Mouse (Mus musculus): Measurements from ENCODE around the gene Lmx1a. TPM values are rescaled to one million over a fixed set of nuclear protein-coding genes. Genes with fewer than 3 reads are reported as not detected.
A peak's percentile ranks its signal among the peaks of the same experiment; 100 is the strongest.

Gene Lmx1a
- polyA plus RNA-seq, 1 experiment from 2014 or later: 19.5 TPM

GRCm38 (mm10) chr1:167688001-167688346 lies 1.1 kb upstream of the Lmx1a start:
- H3K27me3 ChIP-seq: peaks cover 71% of the 10 kb centered on the region
- peak overlapping the region; percentile 70; the same call in 1 of the 2 replicates for H3K27ac ChIP-seq (replicated peaks)
- H3K4me1 ChIP-seq: peaks cover 26% of the 10 kb centered on the region
- under 1% methylated on average over 8 of the region's 8 CpGs for WGBS
- H3K9me3 ChIP-seq: peaks cover 5% of the 10 kb centered on the region; the same call in 1 of the 2 replicates
- no peak for ATAC-seq (ENCODE audit: low FRiP score, low read depth)
- H3K36me3 ChIP-seq: no peaks in the 10 kb centered on the region
- H3K9ac ChIP-seq (replicated peaks): peak overlapping the region; percentile 64; the same call in 1 of the 2 replicates
- peak overlapping the region; percentile 72 for H3K4me2 ChIP-seq (replicated peaks)
- H3K4me3 ChIP-seq: peak overlapping the region; percentile 52

DNA sequence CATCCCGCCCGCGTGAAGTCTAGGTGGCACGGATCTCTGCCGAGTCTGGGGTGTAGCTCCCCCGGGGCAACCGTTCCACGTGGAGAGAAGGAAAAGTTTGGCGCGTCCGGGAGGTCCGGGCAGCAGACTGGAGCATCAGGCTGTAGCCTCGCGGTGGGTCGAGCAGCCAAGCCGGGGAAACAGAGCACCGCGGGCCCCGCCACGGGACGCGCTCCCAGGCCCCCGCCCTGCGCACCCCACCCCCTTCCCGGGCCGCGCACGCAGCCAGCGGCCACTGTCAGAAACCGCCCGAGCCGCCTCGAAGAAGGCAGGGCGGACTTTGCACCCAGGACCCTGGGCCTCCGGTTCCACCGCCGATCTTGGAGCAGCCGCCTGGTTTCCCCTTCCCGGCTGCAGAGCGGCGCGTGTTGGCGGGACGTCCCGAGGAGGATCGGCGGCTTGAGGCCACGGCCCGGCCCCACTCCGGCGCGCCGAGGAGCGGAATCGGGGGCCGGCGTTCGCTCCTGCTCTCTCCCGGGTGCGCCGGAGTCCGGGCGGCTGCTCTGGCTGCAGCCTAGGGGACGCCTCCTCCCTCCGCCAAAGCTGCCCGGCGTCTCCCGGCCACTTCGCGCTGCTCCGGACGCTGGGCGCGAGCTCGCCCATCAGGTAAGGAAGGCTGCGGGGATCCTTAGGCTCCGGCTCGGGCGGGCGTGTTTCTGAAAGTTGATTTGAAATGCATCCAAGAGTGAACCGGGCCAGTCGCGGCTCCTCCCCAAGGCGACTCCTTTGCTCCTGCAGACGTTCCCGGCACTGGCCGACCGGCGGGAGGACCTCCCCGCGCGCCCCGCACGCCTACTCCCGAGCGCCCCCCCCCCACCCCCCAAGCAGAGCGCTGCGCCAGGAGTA lies 448 bp upstream of the Lmx1a start:
- H3K4me2 ChIP-seq (replicated peaks): peak overlapping the region; percentile 72
- H3K4me1 ChIP-seq: peaks cover 26% of the 10 kb centered on the region
- peaks cover 5% of the 10 kb centered on the region; the same call in 1 of the 2 replicates for H3K9me3 ChIP-seq
- peak overlapping the region; percentile 70 for H3K27ac ChIP-seq (replicated peaks)
- WGBS: under 1% methylated on average over 82 of the region's 98 CpGs
- H3K9ac ChIP-seq (replicated peaks): peak overlapping the region; percentile 64
- peak; percentile 67 for ATAC-seq (ENCODE audit: low FRiP score, low read depth)
- peak overlapping the region; percentile 52 for H3K4me3 ChIP-seq
- H3K36me3 ChIP-seq: no peaks in the 10 kb centered on the region
- H3K27me3 ChIP-seq: peaks cover 76% of the 10 kb centered on the region

- Histone ChIP-seq H3K36me3 (no peaks in the 10 kb centered on the region), H3K27me3 (peaks cover 83% of the 10 kb centered on the region), H3K9ac (replicated peaks) (peak overlapping the region; percentile 64; the same call in 1 of the 2 replicates), H3K4me1 (peaks cover 26% of the 10 kb centered on the region), H3K27ac (replicated peaks) (peak overlapping the region; percentile 70), H3K4me2 (replicated peaks) (peak overlapping the region; percentile 72), H3K9me3 (peaks cover 3% of the 10 kb centered on the region; the same call in 1 of the 2 replicates), H3K4me3 (peak overlapping the region; percentile 52)
- peak; percentile 50 for ATAC-seq (ENCODE audit: low FRiP score, low read depth)
- under 1% methylated on average over 36 of the region's 36 CpGs for WGBS
These were observed 463 bp downstream of the Lmx1a start for GRCm38 (mm10) chr1:167689262-167690137.

DNA sequence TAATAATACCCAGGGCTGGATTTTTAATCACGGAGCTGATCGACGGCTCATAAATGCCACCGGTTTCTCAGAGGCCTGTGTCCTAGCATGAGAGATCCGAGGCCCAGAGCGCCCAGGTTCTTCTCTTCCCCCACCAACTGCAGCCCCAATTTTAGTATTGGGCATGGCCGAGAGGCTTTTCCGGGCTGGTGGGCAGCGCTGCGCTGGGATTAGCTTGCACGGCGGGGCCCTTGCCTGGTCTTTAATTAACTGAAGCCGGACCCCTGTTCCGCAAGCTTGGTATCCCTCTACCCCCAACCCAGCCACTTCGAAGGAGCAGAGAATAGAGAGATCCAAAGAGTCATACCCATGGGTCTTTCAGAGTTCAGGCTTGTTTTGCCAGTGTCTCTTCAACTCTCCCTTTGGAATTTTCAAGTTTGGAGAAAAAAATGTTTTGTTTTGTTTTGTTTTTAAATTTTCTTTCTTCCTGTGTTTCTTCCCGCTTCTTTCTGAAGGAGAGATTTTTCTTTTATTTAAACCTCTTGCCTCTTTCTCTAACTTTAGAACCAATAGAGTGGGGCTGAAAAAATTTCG lies 1.2 kb downstream of the Lmx1a start:
- peaks cover 26% of the 10 kb centered on the region for H3K4me1 ChIP-seq
- H3K36me3 ChIP-seq: no peaks in the 10 kb centered on the region
- 0 out of 2 replicates have a peak overlapping the region, but pooled peaks have one; percentile 34 for H3K9ac ChIP-seq (replicated peaks)
- H3K9me3 ChIP-seq: no peaks in the 10 kb centered on the region
- H3K4me3 ChIP-seq: peak overlapping the region; percentile 52
- H3K27ac ChIP-seq (replicated peaks): 0 out of 2 replicates have a peak overlapping the region, but pooled peaks have one; percentile 70
- H3K27me3 ChIP-seq: peaks cover 91% of the 10 kb centered on the region
- no peak for ATAC-seq (ENCODE audit: low FRiP score, low read depth)
- no peak overlapping the region for H3K4me2 ChIP-seq (replicated peaks)
- WGBS: under 1% methylated on average over 17 of the region's 17 CpGs

DNA sequence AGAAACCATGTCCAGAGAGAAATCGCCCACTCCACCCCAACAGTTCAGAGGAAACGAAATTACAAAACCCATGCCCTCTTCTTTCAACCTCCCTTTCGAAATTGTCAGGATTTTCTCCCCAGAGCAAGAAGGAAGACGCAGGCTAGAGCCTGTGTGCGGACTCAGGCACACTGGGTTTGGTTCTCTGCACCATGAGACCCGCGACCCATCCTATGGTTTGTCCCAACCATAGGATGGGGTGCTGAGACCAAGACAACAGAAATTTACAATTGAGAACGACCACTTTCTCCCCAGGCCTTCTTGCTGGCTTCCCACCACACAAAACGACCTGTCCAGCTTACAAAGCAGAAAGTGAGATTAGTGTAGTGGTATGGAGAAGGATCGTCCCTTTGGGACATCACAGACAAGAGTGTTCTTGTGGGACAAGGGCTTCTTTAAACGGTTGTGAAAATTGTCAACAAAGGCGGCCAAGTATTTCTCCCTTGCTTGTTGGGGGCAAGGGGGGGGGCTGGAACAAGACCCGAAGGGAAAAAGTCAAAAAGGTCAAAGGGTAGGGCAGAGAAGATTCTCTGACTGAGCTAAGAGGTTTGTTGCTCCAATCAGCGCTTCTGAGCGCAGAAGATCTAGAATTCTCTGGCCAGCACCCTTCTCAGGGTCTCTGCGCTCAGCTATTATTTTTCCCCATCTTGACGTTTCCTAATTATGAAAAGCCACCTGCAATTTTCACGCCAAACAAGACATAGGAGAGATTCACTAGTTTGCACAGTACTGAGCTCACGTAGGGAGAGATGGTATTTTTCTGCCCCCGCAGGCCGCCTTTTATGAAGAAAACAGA lies 1.9 kb downstream of the Lmx1a start:
- no peak overlapping the region for H3K4me2 ChIP-seq (replicated peaks)
- no peak for ATAC-seq (ENCODE audit: low FRiP score, low read depth)
- no peaks in the 10 kb centered on the region for H3K36me3 ChIP-seq
- no peak overlapping the region; the same call in 1 of the 2 replicates for H3K9ac ChIP-seq (replicated peaks)
- H3K4me3 ChIP-seq: peak overlapping the region; percentile 52
- H3K9me3 ChIP-seq: no peaks in the 10 kb centered on the region
- H3K27ac ChIP-seq (replicated peaks): peak overlapping the region; percentile 39; the same call in 1 of the 2 replicates
- WGBS: 2% methylated on average over 21 of the region's 21 CpGs
- H3K4me1 ChIP-seq: peaks cover 26% of the 10 kb centered on the region
- peaks cover 94% of the 10 kb centered on the region for H3K27me3 ChIP-seq

DNA sequence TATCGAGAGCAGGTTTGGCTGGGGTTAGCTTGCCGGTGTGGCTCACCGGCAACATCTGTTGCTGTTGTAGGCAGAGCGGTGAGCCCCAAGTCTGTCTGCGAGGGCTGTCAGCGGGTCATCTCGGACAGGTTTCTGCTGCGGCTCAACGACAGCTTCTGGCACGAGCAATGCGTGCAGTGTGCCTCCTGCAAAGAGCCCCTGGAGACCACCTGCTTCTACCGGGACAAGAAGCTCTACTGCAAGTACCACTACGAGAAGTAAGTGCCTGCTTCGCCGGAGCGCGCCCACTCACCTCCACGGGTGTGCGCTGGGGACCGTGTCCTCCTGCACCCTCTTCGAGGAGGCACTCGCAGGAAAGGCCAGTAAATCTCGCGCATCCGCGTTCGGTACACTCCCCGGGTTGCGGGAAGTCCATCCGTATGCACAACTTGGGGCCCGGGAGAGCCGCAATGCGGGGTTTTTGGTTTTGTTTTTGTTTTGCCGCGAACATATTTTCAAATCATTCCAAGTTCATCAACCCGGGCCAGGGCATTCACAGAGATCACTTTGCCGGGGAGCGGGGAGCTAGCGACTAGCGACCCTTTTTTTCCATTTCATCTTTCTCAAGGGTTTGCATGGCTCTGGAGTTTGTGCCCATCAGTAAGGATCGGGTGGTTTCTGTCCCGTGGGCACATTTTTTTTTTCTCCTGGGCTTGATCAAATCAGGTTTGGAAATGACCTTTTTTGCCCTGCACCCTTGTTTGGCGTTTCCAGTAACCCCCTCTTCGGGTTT lies 3.1 kb downstream of the Lmx1a start:
- no peak for ATAC-seq (ENCODE audit: low FRiP score, low read depth)
- peak overlapping the region; percentile 52 for H3K4me3 ChIP-seq
- peak overlapping the region; percentile 67 for H3K27ac ChIP-seq (replicated peaks)
- H3K9ac ChIP-seq (replicated peaks): peak overlapping the region; percentile 49
- peaks cover 26% of the 10 kb centered on the region for H3K4me1 ChIP-seq
- WGBS: under 1% methylated on average over 44 of the region's 44 CpGs
- no peaks in the 10 kb centered on the region for H3K9me3 ChIP-seq
- peaks cover 94% of the 10 kb centered on the region for H3K27me3 ChIP-seq
- no peaks in the 10 kb centered on the region for H3K36me3 ChIP-seq
- H3K4me2 ChIP-seq (replicated peaks): peak overlapping the region; percentile 31

GRCm38 (mm10) chr1:167692683-167693045 lies 3.6 kb downstream of the Lmx1a start:
- H3K27me3 ChIP-seq: peaks cover 90% of the 10 kb centered on the region
- no peak for ATAC-seq (ENCODE audit: low FRiP score, low read depth)
- peak overlapping the region; percentile 52 for H3K4me3 ChIP-seq
- H3K4me2 ChIP-seq (replicated peaks): peak overlapping the region; percentile 31
- peaks cover 26% of the 10 kb centered on the region for H3K4me1 ChIP-seq
- no peaks in the 10 kb centered on the region for H3K36me3 ChIP-seq
- H3K9ac ChIP-seq (replicated peaks): 0 out of 2 replicates have a peak overlapping the region, but pooled peaks have one; percentile 49
- WGBS: under 1% methylated on average over 7 of the region's 7 CpGs
- H3K27ac ChIP-seq (replicated peaks): peak overlapping the region; percentile 67
- no peaks in the 10 kb centered on the region for H3K9me3 ChIP-seq

GRCm38 (mm10) chr1:167693499-167694240 lies 4.6 kb downstream of the Lmx1a start:
- ATAC-seq (ENCODE audit: low FRiP score, low read depth): no peak
- peak overlapping the region; percentile 31 for H3K4me2 ChIP-seq (replicated peaks)
- H3K9me3 ChIP-seq: no peaks in the 10 kb centered on the region
- peaks cover 20% of the 10 kb centered on the region for H3K4me1 ChIP-seq
- H3K36me3 ChIP-seq: no peaks in the 10 kb centered on the region
- WGBS: 1% methylated on average over 9 of the region's 9 CpGs
- peaks cover 90% of the 10 kb centered on the region for H3K27me3 ChIP-seq
- H3K4me3 ChIP-seq: 0 out of 2 replicates have a peak overlapping the region, but pooled peaks have one; percentile 9
- H3K27ac ChIP-seq (replicated peaks): peak overlapping the region; percentile 67
- H3K9ac ChIP-seq (replicated peaks): no peak overlapping the region

DNA sequence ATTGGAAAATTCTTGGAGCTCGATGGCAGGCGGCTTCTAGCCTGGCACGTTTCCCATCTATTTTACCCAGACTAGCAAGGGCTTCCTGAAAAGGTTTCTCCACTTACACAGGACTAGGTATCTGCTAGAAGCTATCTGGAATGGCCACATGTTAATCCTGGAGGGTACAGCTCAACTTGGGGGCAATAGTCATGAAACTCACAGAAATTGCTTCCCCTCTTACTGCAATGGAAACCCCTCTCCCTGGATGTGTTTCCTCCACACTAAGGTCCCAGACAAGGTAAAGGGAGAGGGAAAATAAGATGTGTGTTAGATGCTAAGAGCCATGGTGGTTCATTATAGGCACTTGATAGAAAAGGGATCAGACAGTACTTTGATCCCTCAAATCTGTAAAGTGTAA lies 5.7 kb downstream of the Lmx1a start:
- H3K4me3 ChIP-seq: no peak overlapping the region
- peaks cover 17% of the 10 kb centered on the region for H3K4me1 ChIP-seq
- no peak for ATAC-seq (ENCODE audit: low FRiP score, low read depth)
- 11% methylated on average over 3 of the region's 3 CpGs for WGBS
- no peak overlapping the region for H3K9ac ChIP-seq (replicated peaks)
- no peaks in the 10 kb centered on the region for H3K9me3 ChIP-seq
- H3K4me2 ChIP-seq (replicated peaks): peak overlapping the region; percentile 11; the same call in 1 of the 2 replicates
- peaks cover 90% of the 10 kb centered on the region for H3K27me3 ChIP-seq
- H3K27ac ChIP-seq (replicated peaks): no peak overlapping the region
- no peaks in the 10 kb centered on the region for H3K36me3 ChIP-seq

DNA sequence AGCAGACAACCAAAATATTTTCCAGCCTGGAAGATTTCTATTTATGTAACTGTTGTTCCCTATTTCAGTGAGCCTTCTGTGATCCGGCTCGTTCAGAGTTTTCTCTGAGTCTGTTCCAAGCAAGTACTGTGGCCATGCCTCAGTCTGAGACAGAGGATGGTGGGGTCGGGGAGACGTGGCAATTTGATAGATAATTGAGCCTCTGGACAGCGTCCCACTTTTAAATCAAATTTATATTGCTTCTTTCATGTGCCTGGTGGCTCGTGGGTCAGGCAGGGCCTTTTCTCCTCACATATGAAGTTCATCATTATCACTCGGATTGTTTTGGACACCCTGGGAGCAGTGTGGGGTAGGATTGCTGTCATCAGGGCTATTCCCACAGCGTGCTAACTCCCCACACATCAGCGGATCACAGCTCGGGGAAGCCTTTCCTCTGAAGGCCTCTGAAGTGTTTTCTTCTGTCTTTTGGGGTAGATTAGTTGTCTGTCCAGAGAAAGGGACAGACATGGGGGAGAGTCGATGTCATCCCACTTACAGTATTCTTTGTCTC lies 6.9 kb downstream of the Lmx1a start:
- H3K27ac ChIP-seq (replicated peaks): no peak overlapping the region
- WGBS: 38% methylated on average over 11 of the region's 11 CpGs

More for the DNA sequence above, 6.9 kb downstream of the Lmx1a start:
- ATAC-seq (ENCODE audit: low FRiP score, low read depth): no peak
- peaks cover 22% of the 10 kb centered on the region for H3K4me1 ChIP-seq
- peaks cover 92% of the 10 kb centered on the region for H3K27me3 ChIP-seq
- H3K9me3 ChIP-seq: no peaks in the 10 kb centered on the region
- H3K4me2 ChIP-seq (replicated peaks): peak overlapping the region; percentile 16
- no peak overlapping the region for H3K9ac ChIP-seq (replicated peaks)
- H3K36me3 ChIP-seq: no peaks in the 10 kb centered on the region
- no peak overlapping the region for H3K4me3 ChIP-seq
